Comparison of ENCODE assay signal across 30 mouse cellular contexts in the genomic region with DNA sequence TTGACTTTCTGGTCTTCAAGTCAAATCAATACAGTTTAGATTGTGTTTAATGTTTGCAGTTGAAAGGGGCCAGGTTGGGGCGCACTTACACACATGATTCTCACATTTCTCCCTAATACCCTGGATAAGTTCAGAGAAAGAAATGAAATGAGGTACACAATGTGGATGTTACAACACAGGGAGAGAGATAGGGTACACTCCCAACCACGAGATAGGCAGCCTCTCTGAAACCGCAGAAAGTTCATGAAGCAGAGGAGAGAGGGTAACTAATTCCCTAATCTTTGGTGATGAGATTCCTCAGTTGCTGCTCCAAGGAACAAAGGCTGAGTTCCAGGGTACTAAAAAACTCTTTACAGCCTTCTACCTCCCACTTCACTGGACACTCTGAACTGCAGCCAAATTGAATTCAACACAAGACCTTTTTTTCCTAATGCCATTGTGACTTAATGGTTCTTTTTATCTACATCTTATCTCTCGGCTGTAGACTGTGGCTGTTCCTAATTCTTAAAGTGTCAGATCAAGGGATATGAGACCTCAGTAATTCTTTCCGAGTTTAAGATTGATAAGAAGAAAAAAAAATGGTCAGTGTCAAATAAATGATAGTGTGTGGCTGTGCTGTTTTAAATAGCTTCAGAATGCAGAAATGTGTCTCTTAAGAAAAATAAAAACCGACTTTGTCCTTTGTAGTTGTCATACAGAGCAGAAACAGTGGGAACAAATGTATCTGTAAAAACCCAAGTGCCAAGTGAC.
DNase-seq lines count a peak whose midpoint lies in the region; ATAC-seq and TF ChIP-seq lines count a peak whose summit lies in the region.
"Had no signal": no experiment of that assay in that cellular context is flagged by ENCODE, and none has a peak within 500 bp of the region (broad histone marks: within the 10 kb centered on the region; RNA-seq: fewer than 3 reads in every experiment).

No protein-coding gene starts in this region.

- H3K9me3 ChIP-seq in kidney, embryonic 16.5 days (ENCODE audit: low read length), result no peaks in the 10 kb centered on the region
- H3K9me3 ChIP-seq in kidney, embryonic 14.5 days (ENCODE audit: control insufficient read depth, low read length), result no peaks in the 10 kb centered on the region
- H3K9me3 ChIP-seq in lung, embryonic 14.5 days (ENCODE audit: low read depth, low read length), result no peaks in the 10 kb centered on the region
- H3K9me3 ChIP-seq in G1E (replicated peaks), result no peaks in the 10 kb centered on the region
- no peaks in the 10 kb centered on the region for H3K9me3 ChIP-seq in midbrain, embryonic 16.5 days (replicated peaks; ENCODE audit: control insufficient read depth, low read length, poor library complexity, severe bottlenecking)
- H3K9me3 ChIP-seq: embryonic facial prominence, embryonic 10.5 days; embryonic facial prominence, embryonic 15.5 days; forebrain, embryonic 12.5 days; hindbrain, embryonic 12.5 days; midbrain, embryonic 12.5 days; neural tube, embryonic 13.5 days had no signal

- H3K27me3 ChIP-seq in kidney, embryonic 16.5 days (ENCODE audit: insufficient read depth, low read length), result no peaks in the 10 kb centered on the region
- H3K27me3 ChIP-seq in kidney, embryonic 14.5 days (ENCODE audit: control insufficient read depth, insufficient read depth, low read length), result no peaks in the 10 kb centered on the region
- H3K27me3 ChIP-seq in lung, embryonic 14.5 days (ENCODE audit: insufficient read depth, low read length), result no peaks in the 10 kb centered on the region
- no peaks in the 10 kb centered on the region for H3K27me3 ChIP-seq in G1E (ENCODE audit: insufficient read depth, low read length)
- no peaks in the 10 kb centered on the region for H3K27me3 ChIP-seq in midbrain, embryonic 16.5 days (ENCODE audit: control insufficient read depth, insufficient read depth, low read depth, low read length)
- H3K27me3 ChIP-seq: embryonic facial prominence, embryonic 15.5 days; forebrain, embryonic 12.5 days; hindbrain, embryonic 12.5 days; midbrain, embryonic 12.5 days; neural tube, embryonic 13.5 days had no signal

- peaks cover 3% of the 10 kb centered on the region; the same call in 1 of the 2 replicates for H3K4me1 ChIP-seq in kidney, embryonic 16.5 days (ENCODE audit: insufficient read depth, low read length)
- no peaks in the 10 kb centered on the region for H3K4me1 ChIP-seq in kidney, embryonic 14.5 days (ENCODE audit: control insufficient read depth, insufficient read depth, low read length)
- H3K4me1 ChIP-seq in lung, embryonic 14.5 days (ENCODE audit: insufficient read depth), result no peaks in the 10 kb centered on the region
- peaks cover 6% of the 10 kb centered on the region; the same call in 1 of the 2 replicates for H3K4me1 ChIP-seq in lung, adult 2 months (ENCODE audit: control insufficient read depth, insufficient read depth, low read length)
- H3K4me1 ChIP-seq in G1E (ENCODE audit: insufficient read depth, low read depth, low read length), result peaks cover 69% of the 10 kb centered on the region
- no peaks in the 10 kb centered on the region for H3K4me1 ChIP-seq in midbrain, embryonic 16.5 days (ENCODE audit: control insufficient read depth, insufficient read depth, low read length)
- H3K4me1 ChIP-seq: embryonic facial prominence, embryonic 10.5 days; embryonic facial prominence, embryonic 15.5 days; forebrain, embryonic 12.5 days; hindbrain, embryonic 12.5 days; midbrain, embryonic 12.5 days; neural tube, embryonic 13.5 days had no signal

- H3K36me3 ChIP-seq in kidney, embryonic 16.5 days (ENCODE audit: insufficient read depth, low read length), result no peaks in the 10 kb centered on the region
- no peaks in the 10 kb centered on the region for H3K36me3 ChIP-seq in kidney, embryonic 14.5 days (ENCODE audit: control insufficient read depth, insufficient read depth, low read length)
- H3K36me3 ChIP-seq in lung, embryonic 14.5 days (ENCODE audit: insufficient read depth), result no peaks in the 10 kb centered on the region
- no peaks in the 10 kb centered on the region for H3K36me3 ChIP-seq in G1E (replicated peaks)
- no peaks in the 10 kb centered on the region for H3K36me3 ChIP-seq in midbrain, embryonic 16.5 days (ENCODE audit: control insufficient read depth, insufficient read depth, low read length)
- H3K36me3 ChIP-seq: embryonic facial prominence, embryonic 10.5 days; embryonic facial prominence, embryonic 15.5 days; forebrain, embryonic 12.5 days; hindbrain, embryonic 12.5 days; midbrain, embryonic 12.5 days; neural tube, embryonic 13.5 days had no signal

- H3K27ac ChIP-seq in kidney, embryonic 16.5 days (ENCODE audit: low read length), result no peak overlapping the region
- no peak overlapping the region for H3K27ac ChIP-seq in kidney, embryonic 14.5 days (ENCODE audit: low read depth, low read length)
- H3K27ac ChIP-seq in lung, embryonic 14.5 days (ENCODE audit: low read depth), result no peak overlapping the region
- no peak overlapping the region for H3K27ac ChIP-seq in midbrain, embryonic 16.5 days (ENCODE audit: low read length)
- H3K27ac ChIP-seq: embryonic facial prominence, embryonic 10.5 days; embryonic facial prominence, embryonic 15.5 days; forebrain, embryonic 12.5 days; hindbrain, embryonic 12.5 days; layer of hippocampus, adult 2 months; midbrain, embryonic 12.5 days; neural tube, embryonic 13.5 days had no signal

- no peak overlapping the region for H3K9ac ChIP-seq in kidney, embryonic 16.5 days (replicated peaks; ENCODE audit: low read length)
- no peak overlapping the region for H3K9ac ChIP-seq in kidney, embryonic 14.5 days (ENCODE audit: low read depth, low read length)
- H3K9ac ChIP-seq in lung, embryonic 14.5 days, result no peak overlapping the region
- no peak overlapping the region for H3K9ac ChIP-seq in midbrain, embryonic 16.5 days (ENCODE audit: low read depth, low read length)
- H3K9ac ChIP-seq: embryonic facial prominence, embryonic 15.5 days; forebrain, embryonic 12.5 days; forebrain, postnatal 0 days; hindbrain, embryonic 12.5 days; midbrain, embryonic 12.5 days; neural tube, embryonic 13.5 days had no signal

- ATAC-seq in kidney, embryonic 16.5 days (ENCODE audit: low FRiP score, low TSS enrichment), result peak; percentile 39; the same call in 1 of the 2 replicates
- no peak for ATAC-seq in kidney, embryonic 14.5 days (ENCODE audit: low FRiP score, low TSS enrichment)
- peak; percentile 49 for ATAC-seq in lung, embryonic 14.5 days (ENCODE audit: insufficient read depth)
- ATAC-seq in G1E (ENCODE audit: extremely low read depth, insufficient number of reproducible peaks, low FRiP score, poor library complexity, severe bottlenecking), result peak; percentile 74
- ATAC-seq in megakaryocyte, adult 5-6 weeks (ENCODE audit: poor library complexity, severe bottlenecking), result peak; percentile 19; the same call in 1 of the 2 replicates
- ATAC-seq in midbrain, embryonic 16.5 days, result no peak
- ATAC-seq: forebrain, postnatal 0 days; intestine, embryonic 16.5 days had no signal

- no peak overlapping the region for H3K4me3 ChIP-seq in kidney, embryonic 16.5 days (ENCODE audit: low read length)
- H3K4me3 ChIP-seq in kidney, embryonic 14.5 days (ENCODE audit: low read length), result no peak overlapping the region
- H3K4me3 ChIP-seq in lung, embryonic 14.5 days (ENCODE audit: low read depth, low read length), result no peak overlapping the region
- H3K4me3 ChIP-seq in lung, adult 2 months (replicated peaks; ENCODE audit: extremely low read depth, low read depth, low read length), result no peak overlapping the region
- H3K4me3 ChIP-seq in G1E (ENCODE audit: low read depth, low read length), result peak overlapping the region; percentile 14; the same call in 1 of the 2 replicates
- no peak overlapping the region for H3K4me3 ChIP-seq in midbrain, embryonic 16.5 days (ENCODE audit: low read depth, low read length)
- H3K4me3 ChIP-seq: embryonic facial prominence, embryonic 10.5 days; embryonic facial prominence, embryonic 15.5 days; forebrain, embryonic 12.5 days; hindbrain, embryonic 12.5 days; layer of hippocampus, adult 2 months; midbrain, embryonic 12.5 days; neural tube, embryonic 13.5 days had no signal

- TF ChIP-seq POLR2A in lung, adult 2 months (IDR thresholded peaks at IDR 0.05; ENCODE audit: borderline replicate concordance, extremely low read depth, low read depth, low read length), result no peak

- 41% methylated on average over 6 of the region's 6 CpGs for WGBS in kidney, embryonic 16.5 days
- 44% methylated on average over 6 of the region's 6 CpGs for whole genome bisulfite sequencing in kidney, embryonic 14.5 days
- 20% methylated on average over 6 of the region's 6 CpGs for WGBS in lung, embryonic 14.5 days
- 32% methylated on average over 6 of the region's 6 CpGs for WGBS in lung, adult 2 months
- WGBS in midbrain, embryonic 16.5 days, result 32% methylated on average over 6 of the region's 6 CpGs

- no peak for TF ChIP-seq CTCF in lung, embryonic 14.5 days (IDR thresholded peaks at IDR 0.05; ENCODE audit: low read depth)
- TF ChIP-seq CTCF in lung, adult 2 months (IDR thresholded peaks at IDR 0.05; ENCODE audit: insufficient read depth, low read length), result no peak
- TF ChIP-seq CTCF in G1E (IDR thresholded peaks at IDR 0.05; ENCODE audit: low read depth, low read length), result no peak

- H3K4me2 ChIP-seq in kidney, embryonic 16.5 days (replicated peaks; ENCODE audit: low read depth, low read length), result no peak overlapping the region
- no peak overlapping the region for H3K4me2 ChIP-seq in kidney, embryonic 14.5 days (replicated peaks; ENCODE audit: low read depth, low read length)
- H3K4me2 ChIP-seq in lung, embryonic 14.5 days, result no peak overlapping the region
- H3K4me2 ChIP-seq in midbrain, embryonic 16.5 days (ENCODE audit: low read length), result no peak overlapping the region
- H3K4me2 ChIP-seq: embryonic facial prominence, embryonic 15.5 days; forebrain, embryonic 12.5 days; hindbrain, embryonic 12.5 days; midbrain, embryonic 12.5 days; neural tube, embryonic 13.5 days had no signal

- DNase-seq in lung, embryonic 14.5 days, result peak; percentile 62
- DNase-seq in lung, adult 2 months, result no peak
- no peak for DNase-seq in G1E (ENCODE audit: low spot score)
- DNase-seq in right cerebral cortex, postnatal 25 days, result no peak
- DNase-seq: adrenal gland, adult 2 months; adrenal gland, postnatal 36 days; cerebellum, adult 18-20 months; cerebellum, postnatal 14 days; forebrain, postnatal 0 days; gastrocnemius, postnatal 10 days; heart, postnatal 36 days; kidney, adult 8-10 months; kidney, postnatal 36 days; left cerebral cortex, postnatal 4 days; lung, postnatal 10 days; retina, postnatal 1 day; spleen, adult 18-20 months; thymus, postnatal 14 days had no signal

Comparison
In these comparisons a context has a peak if more than half of its experiments do, and no peak if none do; other contexts are left out.
1. ATAC-seq: peak in kidney, embryonic 16.5 days (single experiment), lung, embryonic 14.5 days (single experiment), G1E (single experiment) and megakaryocyte, adult 5-6 weeks (single experiment); none in kidney, embryonic 14.5 days (single experiment) and midbrain, embryonic 16.5 days (single experiment).